Mouse (Mus musculus) kidney, embryonic 16.5 days (tissue): ENCODE measurements around the gene Rsph9. TPM values are rescaled to one million over a fixed set of nuclear protein-coding genes. Genes with fewer than 3 reads are reported as not detected.

Source experiments
- ATAC-seq: fragments of 200-750 bp; cut with Nextera tagmentation; 2 replicates; pipeline ENCODE4 v1.8.0; 2017; ENCODE audit warnings: moderate TSS enrichment; ENCODE audit not compliant: low FRiP score, low TSS enrichment
- H3K27ac ChIP-seq: fragments of 300-500 bp; sonication (generic); 2 replicates; pipeline ENCODE4 v1.5.1; 2014; ENCODE audit warnings: low read length
- H3K27me3 ChIP-seq: fragments of 300-500 bp; sonication (generic); 2 replicates; pipeline ENCODE4 v1.6.1; 2014; ENCODE audit warnings: low read length, control low read depth, mixed read lengths; ENCODE audit not compliant: insufficient read depth
- H3K36me3 ChIP-seq: fragments of 300-500 bp; sonication (generic); 2 replicates; pipeline ENCODE4 v1.6.1; 2014; ENCODE audit warnings: low read length, control low read depth, mixed read lengths; ENCODE audit not compliant: insufficient read depth
- H3K4me1 ChIP-seq: fragments of 300-500 bp; sonication (generic); 2 replicates; pipeline ENCODE4 v1.6.1; 2014; ENCODE audit warnings: low read length, control low read depth, mixed read lengths; ENCODE audit not compliant: insufficient read depth
- H3K4me2 ChIP-seq: fragments of 300-500 bp; sonication (generic); replicated peaks from 2 replicates; pipeline ENCODE4 v1.6.1; 2014; ENCODE audit warnings: low read depth, low read length
- H3K4me3 ChIP-seq: fragments of 300-500 bp; sonication (generic); 2 replicates; pipeline ENCODE4 v1.5.1; 2014; ENCODE audit warnings: mild to moderate bottlenecking, low read length
- H3K9ac ChIP-seq: fragments of 300-500 bp; sonication (generic); replicated peaks from 2 replicates; pipeline ENCODE4 v1.6.1; 2014; ENCODE audit warnings: low read length
- H3K9me3 ChIP-seq: fragments of 300-500 bp; sonication (generic); 2 replicates; pipeline ENCODE4 v1.6.1; 2016; ENCODE audit warnings: low read length, control low read depth
- WGBS: fragments of 180-500 bp; shearing (Covaris S2); extraction: QIAGEN DNeasy Blood & Tissue Kit; methylation state at CpG from one replicate; pipeline ENCODE4 v1.1.7; 2014; 5-methylcytosine and 5-hydroxymethylcytosine counted together
- polyA plus RNA-seq: library from polyadenylated mRNA; unstranded; fragments of >200 nt; fragmentation: Nextera tagmentation; extraction: Ambion mirVana; gene quantifications from 2 replicates; pipeline ENCODE4 v1.2.1, GENCODE M21; 2015

Rsph9 gene
- polyA plus RNA-seq, 1 experiment from 2014 or later = 16.5 TPM

DNA sequence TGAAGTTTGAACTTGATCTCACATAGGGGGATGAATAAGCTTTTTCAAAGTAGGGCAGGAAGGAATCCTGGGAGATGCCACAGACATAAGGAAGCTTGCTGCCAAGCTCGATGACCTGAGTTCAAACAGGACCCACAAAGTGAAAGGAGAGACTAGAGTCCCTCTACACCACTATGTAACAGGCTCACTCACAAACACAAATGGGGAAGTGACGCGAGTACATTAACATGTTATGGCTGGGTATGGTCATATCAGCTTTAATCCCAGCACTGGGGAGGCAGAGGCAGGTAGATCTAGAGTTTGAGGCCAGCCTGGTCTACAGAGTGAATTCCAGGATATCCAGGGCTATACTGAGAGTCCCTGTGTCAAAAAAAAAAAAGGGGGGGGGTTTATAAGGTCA is 10.3 kb upstream of the Rsph9 start:
- no peaks in the 10 kb centered on the region for H3K9me3 ChIP-seq
- no peak overlapping the region for H3K27ac ChIP-seq
- H3K4me1 ChIP-seq = peaks cover 7% of the 10 kb centered on the region
- H3K9ac ChIP-seq = no peak overlapping the region
- 0 out of 2 replicates have a peak, but pooled peaks cover 8% of the 10 kb centered on the region for H3K36me3 ChIP-seq
- H3K27me3 ChIP-seq = no peaks in the 10 kb centered on the region
- no peak overlapping the region for H3K4me3 ChIP-seq
- H3K4me2 ChIP-seq = no peak overlapping the region
- WGBS = 93% methylated on average over 3 of the region's 3 CpGs
- ATAC-seq = no peak

DNA sequence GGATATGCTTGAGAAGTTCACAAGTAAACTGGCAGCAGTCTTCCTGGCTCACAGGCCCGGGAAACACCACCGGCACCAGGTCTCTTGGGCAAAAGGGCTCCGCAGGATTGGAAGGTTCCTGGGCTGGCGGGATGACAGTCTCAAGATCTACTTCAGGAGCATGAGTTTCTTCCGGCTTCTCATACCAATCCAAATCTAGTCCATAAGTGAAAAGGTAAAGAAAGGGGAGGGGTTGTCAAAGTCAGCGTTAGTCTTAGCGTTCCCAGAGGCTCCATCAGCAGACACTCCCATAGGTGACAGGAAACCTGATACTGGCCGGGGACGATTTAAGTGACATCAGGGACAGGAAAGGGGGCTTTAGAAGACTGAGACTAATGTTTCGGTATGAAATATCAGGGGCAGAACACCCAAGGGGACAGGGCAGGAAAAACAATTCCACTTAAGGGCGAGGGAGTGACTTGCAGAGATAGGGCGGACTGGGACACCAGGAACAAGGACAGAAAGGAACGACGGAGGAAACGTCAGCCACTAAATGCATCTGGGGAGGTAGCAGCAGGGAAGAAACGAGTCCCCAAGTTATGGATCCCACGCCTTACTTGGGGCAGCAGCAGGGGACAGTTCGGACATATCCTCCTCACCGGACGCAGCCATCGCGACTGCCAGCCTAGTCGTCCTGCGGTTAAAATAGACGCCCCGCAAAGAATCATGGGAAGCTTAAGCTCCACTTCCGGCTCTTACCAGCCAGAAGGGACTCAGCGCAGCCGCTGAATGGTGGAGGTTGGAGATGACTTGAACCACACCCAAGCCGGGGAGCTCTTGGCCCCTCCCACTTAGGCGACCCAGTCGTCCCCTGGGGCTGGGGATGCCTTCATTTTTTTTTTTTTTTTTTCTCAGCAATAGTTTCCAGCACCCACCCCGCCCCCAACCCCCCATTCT is 9.1 kb upstream of the Rsph9 start, which contains the start of gene Mad2l1bp:
Mad2l1bp (minus strand) TSS at position 707 of the 936 bp plus-strand sequence.
- H3K9ac ChIP-seq = peak within 1 kb of the TSS; percentile 86
- 4% methylated on average over 33 of the region's 33 CpGs for WGBS
- no peaks in the 10 kb centered on the region for H3K9me3 ChIP-seq
- peak; percentile 88 for ATAC-seq
- peak within 1 kb of the TSS; percentile 83 for H3K4me2 ChIP-seq
- peak within 1 kb of the TSS; percentile 71 for H3K27ac ChIP-seq
- H3K4me1 ChIP-seq = peaks cover 6% of the 10 kb centered on the region; the same call in 1 of the 2 replicates
- H3K36me3 ChIP-seq = peaks cover 18% of the 10 kb centered on the region
- no peaks in the 10 kb centered on the region for H3K27me3 ChIP-seq
- H3K4me3 ChIP-seq = peak within 1 kb of the TSS; percentile 80

DNA sequence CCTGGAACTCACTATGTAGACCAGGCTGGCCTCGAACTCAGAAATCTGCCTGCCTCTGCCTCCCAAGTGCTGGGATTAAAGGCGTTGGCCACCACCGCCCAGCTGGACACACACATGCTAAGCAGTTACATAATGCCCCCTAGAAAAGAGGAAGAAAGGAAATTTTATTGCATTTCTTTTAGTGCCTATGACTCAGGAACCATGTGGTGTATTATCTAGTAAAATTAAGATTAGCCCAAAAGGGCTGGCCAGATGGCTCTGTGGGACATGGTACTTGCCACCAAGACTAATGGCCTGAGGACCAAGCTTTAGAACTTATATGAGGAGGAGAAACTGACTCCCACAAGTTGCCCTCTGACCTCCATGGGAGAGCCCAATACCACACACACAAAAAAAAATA is 4.1 kb downstream of the Rsph9 start:
- WGBS = 91% methylated on average over 3 of the region's 3 CpGs
- H3K4me3 ChIP-seq = no peak overlapping the region
- H3K4me2 ChIP-seq = no peak overlapping the region
- H3K27me3 ChIP-seq = no peaks in the 10 kb centered on the region
- no peaks in the 10 kb centered on the region for H3K36me3 ChIP-seq
- H3K9me3 ChIP-seq = no peaks in the 10 kb centered on the region
- H3K4me1 ChIP-seq = peaks cover 12% of the 10 kb centered on the region
- H3K27ac ChIP-seq = no peak overlapping the region
- no peak for ATAC-seq
- H3K9ac ChIP-seq = no peak overlapping the region

DNA sequence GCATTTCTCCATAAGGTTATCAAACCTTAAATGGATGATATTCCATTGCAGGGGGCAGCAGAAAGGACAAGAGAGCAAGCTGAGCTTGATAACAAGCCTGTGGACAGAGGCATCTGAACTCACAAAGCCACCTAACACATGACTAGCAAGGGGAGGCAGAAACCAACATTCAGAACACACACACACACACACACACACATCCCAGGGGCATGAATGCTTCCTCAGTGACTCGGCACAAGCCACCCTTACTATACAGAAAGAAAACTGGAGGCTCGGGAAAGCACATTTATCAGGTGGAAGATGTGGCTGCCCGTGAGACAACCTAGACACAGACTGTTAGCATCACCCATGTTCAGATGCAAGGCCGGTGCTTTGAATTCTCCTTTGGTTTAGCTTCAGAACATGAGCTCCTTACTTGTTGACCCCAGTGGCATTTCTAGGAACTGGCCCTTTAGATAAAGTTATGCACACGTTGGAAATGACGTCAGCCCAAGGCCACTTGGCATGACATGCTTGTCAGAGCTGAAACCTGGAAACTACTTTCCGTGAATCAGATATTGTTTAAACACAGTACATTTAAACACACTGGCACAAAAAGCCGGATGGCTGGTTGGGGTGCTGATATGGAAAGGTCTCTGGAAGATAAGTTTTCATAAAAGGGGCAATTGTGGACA is 5.3 kb downstream of the Rsph9 start:
- H3K27ac ChIP-seq = no peak overlapping the region

DNA sequence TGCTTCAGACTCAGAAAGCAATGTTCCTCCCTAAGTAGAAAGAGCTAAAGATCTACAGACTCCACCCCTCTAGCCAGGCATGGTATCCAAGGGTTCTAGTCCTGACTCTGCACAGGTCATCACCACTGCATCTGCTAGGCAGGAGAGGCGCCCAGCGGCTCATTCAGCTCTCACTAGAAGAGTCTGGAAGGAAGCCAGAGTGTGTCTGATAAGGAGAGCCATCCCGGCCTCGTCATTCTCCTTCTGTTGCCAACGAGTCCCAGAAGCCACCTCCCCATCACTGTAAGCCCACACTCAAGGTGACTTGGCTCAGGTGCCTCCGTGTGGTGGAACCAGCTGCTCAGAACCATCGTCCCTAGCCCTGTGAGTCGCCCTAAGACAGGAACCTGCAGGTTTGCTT is 11.2 kb downstream of the Rsph9 start:
- 63% methylated on average over 8 of the region's 8 CpGs for WGBS
- Histone ChIP-seq H3K36me3 (peaks cover 15% of the 10 kb centered on the region), H3K27ac (peak overlapping the region; percentile 37; the same call in 1 of the 2 replicates), H3K4me3 (no peak overlapping the region), H3K4me1 (peaks cover 9% of the 10 kb centered on the region), H3K9ac (no peak overlapping the region), H3K4me2 (no peak overlapping the region), H3K9me3 (no peaks in the 10 kb centered on the region), H3K27me3 (no peaks in the 10 kb centered on the region)
- ATAC-seq = no peak

More for the DNA sequence above, 5.3 kb downstream of the Rsph9 start:
- Histone ChIP-seq H3K9ac (no peak overlapping the region), H3K4me2 (no peak overlapping the region), H3K4me3 (no peak overlapping the region), H3K9me3 (no peaks in the 10 kb centered on the region), H3K36me3 (no peaks in the 10 kb centered on the region), H3K4me1 (peaks cover 5% of the 10 kb centered on the region), H3K27me3 (no peaks in the 10 kb centered on the region)
- no peak for ATAC-seq
- 75% methylated on average over 8 of the region's 8 CpGs for WGBS

DNA sequence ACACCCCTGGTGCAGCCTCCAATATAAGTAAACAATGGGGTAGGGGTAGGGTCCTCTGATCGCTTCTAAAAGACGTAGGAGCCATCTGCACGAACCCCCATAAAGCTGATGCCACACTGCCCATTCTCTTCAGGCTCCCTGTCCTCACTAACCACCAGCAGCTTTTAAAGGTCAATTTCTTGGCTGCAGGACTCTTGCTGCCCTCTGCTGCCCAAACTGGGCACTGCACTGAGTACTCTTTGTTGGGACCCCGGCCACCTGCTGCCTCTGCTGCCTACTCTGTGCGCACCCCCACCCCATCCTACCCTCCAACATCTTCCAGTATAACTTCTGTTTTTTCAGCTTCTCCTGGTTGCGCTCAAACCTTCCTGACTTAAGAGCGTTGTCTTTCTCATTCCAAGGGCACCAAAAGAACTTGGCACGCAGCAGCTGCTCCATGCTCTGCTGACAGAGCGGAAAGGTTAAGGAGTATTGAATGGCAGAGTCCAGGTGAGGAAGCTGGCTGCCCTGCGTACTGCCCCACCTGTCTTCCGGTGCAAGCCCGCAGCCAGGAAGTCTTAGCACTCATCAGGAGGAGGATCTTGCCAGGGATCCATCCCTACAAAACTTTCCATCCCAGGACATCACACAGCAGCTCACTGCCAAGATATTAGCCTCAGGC is 11.8 kb downstream of the Rsph9 start:
- H3K9me3 ChIP-seq = no peaks in the 10 kb centered on the region
- peaks cover 22% of the 10 kb centered on the region for H3K36me3 ChIP-seq
- H3K9ac ChIP-seq = 0 out of 2 replicates have a peak overlapping the region, but pooled peaks have one; percentile 45
- H3K27ac ChIP-seq = peak overlapping the region; percentile 37
- ATAC-seq = peak; percentile 62
- H3K4me2 ChIP-seq = peak overlapping the region; percentile 29; the same call in 1 of the 2 replicates
- H3K27me3 ChIP-seq = no peaks in the 10 kb centered on the region
- no peak overlapping the region for H3K4me3 ChIP-seq
- H3K4me1 ChIP-seq = peaks cover 9% of the 10 kb centered on the region
- WGBS = 10% methylated on average over 12 of the region's 12 CpGs

DNA sequence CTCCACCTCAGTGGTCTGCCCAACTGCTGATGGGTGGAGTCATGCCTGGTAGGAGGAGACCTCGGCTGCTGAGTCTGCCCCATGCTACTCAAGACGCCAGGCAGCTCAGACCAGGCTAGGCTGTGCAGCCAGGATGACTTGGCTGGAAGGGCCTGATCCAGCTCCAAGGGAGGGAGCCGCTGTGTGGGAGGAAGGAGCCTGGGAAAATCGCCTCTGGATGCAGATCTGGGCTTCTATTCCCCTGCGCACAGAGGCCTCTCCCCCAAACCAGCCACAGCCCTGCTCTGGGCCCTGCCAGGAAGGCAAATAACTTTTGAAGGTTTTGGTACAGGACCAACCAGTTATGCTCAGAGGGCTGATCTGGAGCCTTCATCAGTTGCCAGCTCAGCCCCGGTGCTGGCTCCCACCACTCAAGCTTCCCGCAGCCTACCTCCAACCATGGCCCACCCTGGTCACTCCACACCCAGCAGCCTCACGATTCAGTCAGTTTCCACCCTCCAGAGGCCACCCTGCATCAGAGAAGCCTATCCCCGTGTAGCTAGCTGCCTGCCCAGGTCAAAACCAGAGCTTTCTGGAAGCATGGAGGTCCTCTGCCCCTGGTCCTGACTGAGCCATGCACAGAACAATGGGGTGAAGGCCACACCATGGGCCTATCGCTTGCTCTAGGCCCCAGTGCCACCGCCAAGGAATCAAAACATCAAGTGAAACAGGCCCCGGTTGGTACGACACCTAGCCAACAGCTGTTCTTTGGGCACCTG is 14.1 kb downstream of the Rsph9 start:
- peaks cover 18% of the 10 kb centered on the region for H3K4me1 ChIP-seq
- H3K4me2 ChIP-seq = no peak overlapping the region
- 0 out of 2 replicates have a peak overlapping the region, but pooled peaks have one; percentile 2 for H3K27ac ChIP-seq
- 71% methylated on average over 13 of the region's 13 CpGs for WGBS
- H3K36me3 ChIP-seq = peaks cover 44% of the 10 kb centered on the region
- ATAC-seq = peak; percentile 39; the same call in 1 of the 2 replicates
- no peak overlapping the region for H3K4me3 ChIP-seq
- no peaks in the 10 kb centered on the region for H3K9me3 ChIP-seq
- H3K9ac ChIP-seq = no peak overlapping the region
- H3K27me3 ChIP-seq = no peaks in the 10 kb centered on the region

DNA sequence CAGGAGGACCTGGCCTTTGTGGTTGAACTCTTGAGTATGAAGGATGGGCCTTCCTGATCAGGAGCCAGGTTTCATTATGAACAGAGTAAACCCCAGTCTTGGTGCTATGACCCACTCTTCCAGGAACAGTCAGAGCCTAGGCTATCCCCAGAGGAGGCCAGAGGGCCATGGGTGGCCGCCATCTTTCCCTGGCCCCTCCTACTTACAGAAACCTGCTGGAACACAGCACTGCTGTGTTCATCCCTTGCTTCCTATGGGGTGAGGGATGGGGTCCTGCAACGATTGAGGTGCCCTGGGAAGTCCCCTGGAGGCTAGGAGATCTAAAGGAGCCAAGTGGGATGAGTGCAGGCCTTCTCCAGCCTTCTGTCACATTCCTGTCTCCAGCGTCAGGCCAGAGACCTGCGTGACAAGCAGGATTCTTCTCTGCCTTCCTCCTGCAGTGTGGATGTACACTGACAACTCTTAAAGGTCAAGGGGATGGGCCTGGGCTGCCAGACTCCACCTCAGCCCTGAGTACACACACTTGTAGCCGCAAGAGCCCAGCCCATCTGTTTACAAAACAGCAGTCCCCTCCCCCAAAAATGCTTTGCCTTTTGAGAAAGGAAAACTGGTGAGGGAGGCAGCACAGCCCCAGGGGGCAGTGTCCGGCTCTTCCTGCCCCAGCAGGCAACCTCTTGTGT is 16.1 kb downstream of the Rsph9 start:
- Histone ChIP-seq H3K4me2 (no peak overlapping the region), H3K27me3 (no peaks in the 10 kb centered on the region), H3K9ac (no peak overlapping the region), H3K27ac (no peak overlapping the region), H3K4me1 (peaks cover 18% of the 10 kb centered on the region), H3K9me3 (no peaks in the 10 kb centered on the region), H3K36me3 (peaks cover 64% of the 10 kb centered on the region), H3K4me3 (no peak overlapping the region)
- 88% methylated on average over 6 of the region's 6 CpGs for WGBS
- ATAC-seq = no peak
